Mouse (Mus musculus): ENCODE data around the gene Krt39. TPM values are rescaled to one million over a fixed set of nuclear protein-coding genes. Genes with fewer than 3 reads are reported as not detected.

Gene Krt39
- polyA plus RNA-seq, 1 experiment from 2014 or later, result not detected

DNA sequence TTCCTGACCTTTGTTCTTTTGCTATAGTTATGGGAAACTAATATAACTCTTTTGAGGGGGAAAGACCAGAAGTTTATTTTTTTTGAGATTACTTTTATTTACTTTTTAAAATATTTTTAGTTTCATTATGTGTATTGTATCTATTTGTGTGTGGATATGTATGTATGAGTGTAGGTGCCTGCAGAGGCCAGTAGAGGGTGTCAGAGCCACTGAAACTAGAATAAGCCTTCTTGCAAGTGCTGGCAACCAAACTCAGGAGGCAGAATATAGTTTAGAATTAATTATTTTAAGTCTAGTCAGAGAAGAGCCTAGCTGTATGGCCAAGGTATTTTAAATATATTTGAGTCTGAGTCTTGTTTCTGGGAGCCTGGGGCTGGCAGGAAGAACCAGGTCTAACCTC, 26.8 kb upstream of the Krt39 start:
- Histone ChIP-seq H3K27me3 (ENCODE audit: control insufficient read depth, insufficient read depth, low read length) (no peaks in the 10 kb centered on the region), H3K4me2 (ENCODE audit: low read depth, low read length) (no peak overlapping the region), H3K4me3 (ENCODE audit: low read depth, low read length) (no peak overlapping the region), H3K9ac (replicated peaks; ENCODE audit: low read length) (no peak overlapping the region), H3K36me3 (replicated peaks; ENCODE audit: control insufficient read depth, insufficient read depth, low read depth, low read length) (no peaks in the 10 kb centered on the region), H3K27ac (replicated peaks; ENCODE audit: low read depth, low read length) (no peak overlapping the region), H3K9me3 (replicated peaks; ENCODE audit: control insufficient read depth, low read length) (no peaks in the 10 kb centered on the region), H3K4me1 (ENCODE audit: control insufficient read depth, insufficient read depth, low read length) (no peaks in the 10 kb centered on the region)
- DNase-seq (ENCODE audit: low spot score) (no peak), ATAC-seq (replicated peaks; ENCODE audit: insufficient number of reproducible peaks, low FRiP score, low TSS enrichment, low read depth) (no peak)

DNA sequence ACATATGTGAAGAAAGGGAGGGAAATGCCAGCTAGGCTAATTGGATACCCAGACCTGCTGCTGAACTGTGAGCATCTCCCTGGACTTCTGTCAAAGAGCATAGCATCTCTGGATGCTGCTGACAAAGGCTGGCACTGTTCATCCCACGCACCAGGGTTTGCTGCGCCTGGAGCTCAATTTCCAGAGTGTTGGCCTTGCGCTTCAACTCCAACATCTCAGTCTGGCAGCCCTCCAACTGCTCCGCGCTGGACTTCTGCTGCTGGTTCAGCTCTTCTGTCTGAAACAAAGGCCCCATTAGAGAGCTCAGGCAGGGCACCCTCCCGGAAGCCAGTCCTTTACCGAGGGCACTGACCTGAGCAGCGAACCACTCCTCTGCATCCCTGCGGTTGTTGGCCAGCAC, 18.6 kb upstream of the Krt39 start:
- Histone ChIP-seq H3K27ac (replicated peaks; ENCODE audit: low read depth, low read length) (no peak overlapping the region), H3K36me3 (replicated peaks; ENCODE audit: control insufficient read depth, insufficient read depth, low read depth, low read length) (no peaks in the 10 kb centered on the region), H3K27me3 (ENCODE audit: control insufficient read depth, insufficient read depth, low read length) (no peaks in the 10 kb centered on the region), H3K4me3 (ENCODE audit: low read depth, low read length) (no peak overlapping the region), H3K4me1 (ENCODE audit: control insufficient read depth, insufficient read depth, low read length) (no peaks in the 10 kb centered on the region), H3K9ac (replicated peaks; ENCODE audit: low read length) (no peak overlapping the region), H3K4me2 (ENCODE audit: low read depth, low read length) (no peak overlapping the region), H3K9me3 (replicated peaks; ENCODE audit: control insufficient read depth, low read length) (no peaks in the 10 kb centered on the region)
- no peak for ATAC-seq (replicated peaks; ENCODE audit: insufficient number of reproducible peaks, low FRiP score, low TSS enrichment, low read depth)
- no peak for DNase-seq (ENCODE audit: low spot score)
- 53% methylated on average over 9 of the region's 9 CpGs for WGBS

DNA sequence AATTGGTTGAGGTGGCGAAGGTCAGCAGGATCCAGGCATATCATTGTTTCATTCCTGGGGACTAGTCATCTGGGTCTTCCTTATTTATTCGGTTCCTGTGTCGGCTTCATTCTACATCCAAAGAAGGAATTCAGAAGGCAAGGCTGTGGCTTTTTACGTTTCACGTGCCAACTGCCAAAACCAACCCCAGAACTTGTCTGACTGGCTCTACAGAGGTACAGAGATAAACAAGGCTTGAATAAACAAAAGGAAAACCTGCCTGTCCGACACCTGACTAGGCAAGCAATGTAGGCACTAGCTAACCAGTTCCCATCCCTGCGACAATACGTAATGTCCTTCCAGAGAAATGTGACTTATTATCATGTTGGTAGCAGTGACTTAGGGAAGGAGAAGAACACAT, 7.0 kb downstream of the Krt39 start:
- no peak overlapping the region for H3K27ac ChIP-seq (replicated peaks; ENCODE audit: low read depth, low read length)
- H3K27me3 ChIP-seq (ENCODE audit: control insufficient read depth, insufficient read depth, low read length), result no peaks in the 10 kb centered on the region
- no peak overlapping the region for H3K4me2 ChIP-seq (ENCODE audit: low read depth, low read length)
- H3K4me3 ChIP-seq (ENCODE audit: low read depth, low read length), result no peak overlapping the region
- H3K9ac ChIP-seq (replicated peaks; ENCODE audit: low read length), result no peak overlapping the region
- H3K36me3 ChIP-seq (replicated peaks; ENCODE audit: control insufficient read depth, insufficient read depth, low read depth, low read length), result no peaks in the 10 kb centered on the region
- no peaks in the 10 kb centered on the region for H3K9me3 ChIP-seq (replicated peaks; ENCODE audit: control insufficient read depth, low read length)
- ATAC-seq (replicated peaks; ENCODE audit: insufficient number of reproducible peaks, low FRiP score, low TSS enrichment, low read depth) (no peak), DNase-seq (ENCODE audit: low spot score) (no peak)
- no peaks in the 10 kb centered on the region for H3K4me1 ChIP-seq (ENCODE audit: control insufficient read depth, insufficient read depth, low read length)
- 82% methylated on average over 8 of the region's 8 CpGs for WGBS

DNA sequence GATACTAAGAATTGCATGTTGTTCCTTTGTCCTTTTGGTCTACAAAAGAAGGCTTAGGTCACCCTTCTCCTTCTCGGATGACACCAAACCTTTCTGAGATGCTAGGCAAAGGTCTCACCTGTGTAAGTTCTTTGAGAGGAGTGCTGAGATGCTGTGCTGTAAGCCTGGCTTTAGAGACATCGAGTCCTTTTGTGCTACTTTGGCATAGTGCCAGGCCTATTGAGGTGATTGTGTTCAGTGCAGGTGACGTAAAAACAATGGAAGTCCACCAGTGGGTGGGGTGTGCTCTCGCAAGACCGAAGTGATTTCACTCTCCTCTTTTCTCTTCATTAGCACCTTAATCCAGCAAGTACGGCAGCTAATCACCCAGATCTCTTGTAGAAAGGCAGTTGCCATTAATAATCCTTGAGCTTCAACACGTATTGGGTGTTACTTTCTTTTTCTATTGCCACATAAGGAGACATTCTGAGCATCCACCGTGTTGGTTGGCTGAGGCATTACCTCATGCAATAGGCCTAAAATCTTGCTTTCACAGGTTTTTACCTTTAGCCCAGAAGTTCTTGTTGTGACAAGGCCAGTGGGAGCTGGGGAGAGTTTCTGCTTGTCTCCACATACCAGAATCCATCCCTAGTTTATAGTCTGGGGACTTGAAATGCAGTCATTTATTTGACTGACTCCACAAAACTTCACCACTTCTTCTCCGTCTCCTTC, 20.9 kb downstream of the Krt39 start:
- Histone ChIP-seq H3K36me3 (replicated peaks; ENCODE audit: control insufficient read depth, insufficient read depth, low read depth, low read length) (no peaks in the 10 kb centered on the region), H3K4me3 (ENCODE audit: low read depth, low read length) (no peak overlapping the region), H3K4me2 (ENCODE audit: low read depth, low read length) (no peak overlapping the region), H3K9ac (replicated peaks; ENCODE audit: low read length) (no peak overlapping the region), H3K27me3 (ENCODE audit: control insufficient read depth, insufficient read depth, low read length) (no peaks in the 10 kb centered on the region), H3K4me1 (ENCODE audit: control insufficient read depth, insufficient read depth, low read length) (no peaks in the 10 kb centered on the region), H3K9me3 (replicated peaks; ENCODE audit: control insufficient read depth, low read length) (no peaks in the 10 kb centered on the region), H3K27ac (replicated peaks; ENCODE audit: low read depth, low read length) (no peak overlapping the region)
- ATAC-seq (replicated peaks; ENCODE audit: insufficient number of reproducible peaks, low FRiP score, low TSS enrichment, low read depth), result no peak
- WGBS, result 89% methylated on average over 9 of the region's 9 CpGs
- peak; percentile 8 for DNase-seq (ENCODE audit: low spot score)

DNA sequence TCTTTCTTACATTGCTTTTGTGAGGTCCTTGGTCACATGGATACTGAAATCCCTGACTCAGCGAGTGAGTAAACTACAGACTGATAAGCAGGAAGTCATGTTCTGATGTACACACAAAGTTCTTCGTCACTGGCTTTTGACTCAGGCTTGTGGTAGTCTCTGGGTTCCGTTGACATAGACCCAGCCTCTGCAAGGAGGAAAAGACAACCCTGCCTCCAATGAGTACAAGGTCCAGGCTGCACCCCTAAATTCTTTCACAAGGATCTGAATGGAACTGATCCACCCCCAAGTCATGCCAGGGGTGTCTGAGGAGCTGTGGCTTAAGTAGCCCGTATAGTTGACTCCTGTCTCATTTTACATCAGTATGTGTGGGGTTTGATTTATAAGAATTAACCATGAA, 24.7 kb downstream of the Krt39 start:
- no peak overlapping the region for H3K9ac ChIP-seq (replicated peaks; ENCODE audit: low read length)
- 82% methylated on average over 4 of the region's 4 CpGs for WGBS
- no peaks in the 10 kb centered on the region for H3K27me3 ChIP-seq (ENCODE audit: control insufficient read depth, insufficient read depth, low read length)
- DNase-seq (ENCODE audit: low spot score), result no peak
- H3K27ac ChIP-seq (replicated peaks; ENCODE audit: low read depth, low read length), result no peak overlapping the region
- no peaks in the 10 kb centered on the region for H3K9me3 ChIP-seq (replicated peaks; ENCODE audit: control insufficient read depth, low read length)
- no peak for ATAC-seq (replicated peaks; ENCODE audit: insufficient number of reproducible peaks, low FRiP score, low TSS enrichment, low read depth)
- H3K36me3 ChIP-seq (replicated peaks; ENCODE audit: control insufficient read depth, insufficient read depth, low read depth, low read length), result no peaks in the 10 kb centered on the region
- H3K4me2 ChIP-seq (ENCODE audit: low read depth, low read length), result no peak overlapping the region
- no peaks in the 10 kb centered on the region for H3K4me1 ChIP-seq (ENCODE audit: control insufficient read depth, insufficient read depth, low read length)
- no peak overlapping the region for H3K4me3 ChIP-seq (ENCODE audit: low read depth, low read length)

DNA sequence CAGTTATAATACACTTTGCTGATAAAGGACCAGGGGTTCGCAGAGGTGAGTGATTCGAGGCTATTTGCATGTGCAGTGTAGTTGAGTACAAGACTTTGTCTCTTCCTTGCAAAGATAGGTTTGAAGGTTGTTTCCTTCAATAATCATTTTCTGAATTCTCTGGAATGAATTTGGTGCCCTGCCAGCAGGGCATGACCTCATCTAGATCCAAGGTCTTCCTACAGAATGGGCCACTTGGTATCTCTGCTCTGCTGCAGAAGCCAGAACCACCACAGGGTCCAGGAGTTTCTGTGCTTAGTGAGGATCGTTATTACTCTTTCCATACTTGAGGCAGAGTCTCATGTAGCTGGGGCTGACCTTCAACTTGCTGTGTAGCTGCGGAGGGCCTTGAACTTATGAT, 26.4 kb downstream of the Krt39 start:
- ATAC-seq (replicated peaks; ENCODE audit: insufficient number of reproducible peaks, low FRiP score, low TSS enrichment, low read depth), result no peak
- Histone ChIP-seq H3K9me3 (replicated peaks; ENCODE audit: control insufficient read depth, low read length) (no peaks in the 10 kb centered on the region), H3K27me3 (ENCODE audit: control insufficient read depth, insufficient read depth, low read length) (no peaks in the 10 kb centered on the region), H3K4me1 (ENCODE audit: control insufficient read depth, insufficient read depth, low read length) (no peaks in the 10 kb centered on the region), H3K36me3 (replicated peaks; ENCODE audit: control insufficient read depth, insufficient read depth, low read depth, low read length) (no peaks in the 10 kb centered on the region), H3K9ac (replicated peaks; ENCODE audit: low read length) (no peak overlapping the region), H3K4me3 (ENCODE audit: low read depth, low read length) (no peak overlapping the region), H3K4me2 (ENCODE audit: low read depth, low read length) (no peak overlapping the region), H3K27ac (replicated peaks; ENCODE audit: low read depth, low read length) (no peak overlapping the region)
- DNase-seq (ENCODE audit: low spot score), result no peak
- 87% methylated on average over 4 of the region's 4 CpGs for WGBS

DNA sequence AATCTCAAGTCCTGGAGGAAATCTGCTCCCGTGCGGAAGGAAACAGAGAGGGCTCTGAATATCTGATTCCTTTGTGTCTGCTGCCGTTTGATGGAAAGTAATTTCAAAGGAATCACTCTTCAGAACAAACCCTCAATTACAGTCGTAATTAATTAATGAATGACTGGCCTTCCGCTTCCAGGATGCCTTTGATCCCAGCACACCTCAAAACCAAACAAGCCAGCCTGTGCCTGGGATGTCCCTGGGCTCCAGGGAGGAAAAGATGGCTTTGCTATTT, 27.6 kb downstream of the Krt39 start:
- WGBS, result 29% methylated on average over 5 of the region's 5 CpGs
- H3K9ac ChIP-seq (replicated peaks; ENCODE audit: low read length), result no peak overlapping the region
- no peaks in the 10 kb centered on the region for H3K4me1 ChIP-seq (ENCODE audit: control insufficient read depth, insufficient read depth, low read length)
- no peaks in the 10 kb centered on the region for H3K27me3 ChIP-seq (ENCODE audit: control insufficient read depth, insufficient read depth, low read length)
- no peak overlapping the region for H3K4me3 ChIP-seq (ENCODE audit: low read depth, low read length)
- ATAC-seq (replicated peaks; ENCODE audit: insufficient number of reproducible peaks, low FRiP score, low TSS enrichment, low read depth), result no peak
- H3K4me2 ChIP-seq (ENCODE audit: low read depth, low read length), result no peak overlapping the region
- no peak overlapping the region for H3K27ac ChIP-seq (replicated peaks; ENCODE audit: low read depth, low read length)
- H3K36me3 ChIP-seq (replicated peaks; ENCODE audit: control insufficient read depth, insufficient read depth, low read depth, low read length), result no peaks in the 10 kb centered on the region
- DNase-seq (ENCODE audit: low spot score), result no peak
- no peaks in the 10 kb centered on the region for H3K9me3 ChIP-seq (replicated peaks; ENCODE audit: control insufficient read depth, low read length)

DNA sequence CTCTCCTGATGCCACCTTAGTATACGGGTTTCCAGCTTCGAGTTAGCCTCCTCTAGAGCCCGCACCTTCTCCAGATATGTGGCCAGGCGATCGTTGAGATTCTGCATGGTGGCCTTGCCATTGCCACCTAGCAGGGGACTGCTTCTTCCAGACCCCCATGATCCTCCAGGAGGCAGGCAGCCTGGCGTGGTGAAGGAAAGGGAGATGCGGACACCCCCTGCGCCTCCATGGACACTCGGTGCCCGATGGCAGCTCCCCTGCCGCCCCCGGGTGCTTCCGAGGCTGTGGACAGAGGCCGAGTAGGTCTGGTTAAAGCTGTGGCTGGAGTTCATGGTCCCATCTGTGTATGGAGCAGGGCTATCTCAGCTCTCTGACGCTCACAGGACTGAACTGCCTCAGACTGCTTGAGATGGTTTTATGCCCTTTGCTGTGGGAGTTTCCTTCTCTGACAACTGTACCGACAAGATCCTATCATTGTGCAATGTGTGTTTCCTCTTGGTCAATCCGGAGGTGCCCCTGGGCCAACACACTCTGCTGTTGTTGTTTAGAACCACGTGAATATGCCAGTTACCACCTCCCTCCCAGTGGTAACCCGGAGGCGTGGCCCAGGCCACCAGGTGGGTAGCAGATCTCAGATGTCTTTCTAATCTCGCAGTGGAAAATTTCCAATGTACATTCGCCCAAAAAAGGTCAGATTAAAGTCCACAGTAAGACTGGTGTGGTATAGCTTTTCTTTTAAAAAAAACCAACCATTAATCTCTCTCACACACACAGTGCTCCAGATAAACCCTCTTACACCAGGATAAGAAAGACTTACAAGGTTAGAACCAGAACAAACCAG, 28.2 kb downstream of the Krt39 start, which contains the start of gene Krt23:
TSS of gene Krt23 (minus strand) at position 405 of the 841 bp plus-strand sequence.
- Histone ChIP-seq H3K4me3 (ENCODE audit: low read depth, low read length) (no peak within 1 kb of the TSS), H3K9me3 (replicated peaks; ENCODE audit: control insufficient read depth, low read length) (no peaks in the 10 kb centered on the region), H3K4me2 (ENCODE audit: low read depth, low read length) (no peak within 1 kb of the TSS), H3K27me3 (ENCODE audit: control insufficient read depth, insufficient read depth, low read length) (no peaks in the 10 kb centered on the region), H3K36me3 (replicated peaks; ENCODE audit: control insufficient read depth, insufficient read depth, low read depth, low read length) (no peaks in the 10 kb centered on the region), H3K4me1 (ENCODE audit: control insufficient read depth, insufficient read depth, low read length) (no peaks in the 10 kb centered on the region), H3K9ac (replicated peaks; ENCODE audit: low read length) (no peak within 1 kb of the TSS), H3K27ac (replicated peaks; ENCODE audit: low read depth, low read length) (no peak within 1 kb of the TSS)
- DNase-seq (ENCODE audit: low spot score) (no peak), ATAC-seq (replicated peaks; ENCODE audit: insufficient number of reproducible peaks, low FRiP score, low TSS enrichment, low read depth) (no peak)
- 79% methylated on average over 22 of the region's 22 CpGs for WGBS
